Comparison of ENCODE assay signal across 12 mouse cellular contexts in genomic region chr9:103422847-103423246, GRCm38 (mm10). TPM values are rescaled to one million over a fixed set of nuclear protein-coding genes. Genes with fewer than 3 reads are reported as not detected.
DNase-seq lines count a peak whose midpoint lies in the region; ATAC-seq and TF ChIP-seq lines count a peak whose summit lies in the region.
"Had no signal": no experiment of that assay in that cellular context is flagged by ENCODE, and none has a peak within 500 bp of the region (broad histone marks: within the 10 kb centered on the region; RNA-seq: fewer than 3 reads in every experiment).

No protein-coding gene starts in this region.

- no peak overlapping the region for H3K9ac ChIP-seq in hindbrain, embryonic 16.5 days (ENCODE audit: low read depth, low read length)
- H3K9ac ChIP-seq: liver, embryonic 14.5 days had no signal

- peak overlapping the region; percentile 47; the same call in 1 of the 2 replicates for H3K27ac ChIP-seq in left cerebral cortex, adult 2 months
- peak overlapping the region; percentile 29; the same call in 1 of the 2 replicates for H3K27ac ChIP-seq in hindbrain, embryonic 16.5 days (ENCODE audit: low read depth, low read length)
- H3K27ac ChIP-seq: liver, embryonic 14.5 days had no signal

- intact Hi-C loops in left cerebral cortex, adult 2 months (cut with DNase I): no loop called here
- intact Hi-C loops in left cerebral cortex, postnatal 25 days (cut with DNase I): no loop called here

- no peaks in the 10 kb centered on the region for H3K27me3 ChIP-seq in hindbrain, embryonic 16.5 days (replicated peaks; ENCODE audit: control insufficient read depth, insufficient read depth, low read length)

- WGBS in hindbrain, embryonic 16.5 days: 45% methylated on average over 18 of the region's 18 CpGs

- ATAC-seq in hindbrain, embryonic 16.5 days: peak; percentile 73

- no peak for DNase-seq in left cerebral cortex, adult 2 months (ENCODE audit: extremely low spot score in 1 of 2, low spot score in 2 of 2)
- DNase-seq in left cerebral cortex, postnatal 25 days (ENCODE audit: low spot score in 2 of 2): no peak
- DNase-seq in cerebellum, adult 9-10 months: peak; percentile 38
- peak; percentile 75 for DNase-seq in thymus, postnatal 0 days (ENCODE audit: low spot score)
- DNase-seq in ovary, adult 18-20 months (ENCODE audit: low spot score): no peak
- DNase-seq in kidney, adult 18-20 months: no peak
- no peak for DNase-seq in embryo, embryonic 10.5 days (ENCODE audit: low spot score)
- DNase-seq: adrenal gland, postnatal 14 days had no signal

- H3K4me3 ChIP-seq in left cerebral cortex, adult 2 months: peak overlapping the region; percentile 30; the same call in 1 of the 2 replicates
- no peak overlapping the region for H3K4me3 ChIP-seq in hindbrain, embryonic 16.5 days (ENCODE audit: low read length)
- H3K4me3 ChIP-seq: erythroblast, embryonic 14.5 days had no signal

- no peak for TF ChIP-seq CTCF in left cerebral cortex, adult 2 months (IDR thresholded peaks at IDR 0.05)

- no peaks in the 10 kb centered on the region for H3K36me3 ChIP-seq in hindbrain, embryonic 16.5 days (ENCODE audit: control insufficient read depth, insufficient read depth, low read length)
- H3K36me3 ChIP-seq: G1E had no signal

- H3K4me1 ChIP-seq in hindbrain, embryonic 16.5 days (ENCODE audit: control insufficient read depth, insufficient read depth, low read depth, low read length): peaks cover 13% of the 10 kb centered on the region

- no peak overlapping the region for H3K4me2 ChIP-seq in hindbrain, embryonic 16.5 days (ENCODE audit: low read length)

- no peaks in the 10 kb centered on the region for H3K9me3 ChIP-seq in hindbrain, embryonic 16.5 days (ENCODE audit: control insufficient read depth, low read length)
- H3K9me3 ChIP-seq: G1E had no signal

RNA-seq across cellular contexts. Expression of gene Cdv3, which starts 57.2 kb away (rescaled TPM):
- total RNA-seq in left cerebral cortex, adult 2 months (2021): 10 to 100 TPM; 74.1 to 79.7 TPM
- total RNA-seq in left cerebral cortex, postnatal 25 days (2021): 10 to 100 TPM; 77.9 to 79.0 TPM
- polyA plus RNA-seq in hindbrain, embryonic 16.5 days (2015; fragmentation: Nextera tagmentation; extraction: Ambion mirVana): 78.5 and 91.0 TPM in 2 replicates
- 129 TPM in 2 replicates for polyA plus RNA-seq in thymus, postnatal 0 days (2015; fragmentation: Nextera tagmentation; extraction: Ambion mirVana)

RNA-seq across cellular contexts. Expression of gene Bfsp2, which starts 57.4 kb away (rescaled TPM):
- total RNA-seq in left cerebral cortex, adult 2 months (2021): 1 to 10 TPM; 2.6 to 3.7 TPM
- 1 to 10 TPM; 4.3 to 5.5 TPM for total RNA-seq in left cerebral cortex, postnatal 25 days (2021)
- 5.0 and 6.0 TPM in 2 replicates for polyA plus RNA-seq in hindbrain, embryonic 16.5 days (2015; fragmentation: Nextera tagmentation; extraction: Ambion mirVana)
- 3.0 and 3.1 TPM in 2 replicates for polyA plus RNA-seq in thymus, postnatal 0 days (2015; fragmentation: Nextera tagmentation; extraction: Ambion mirVana)
- total RNA-seq: adrenal gland, postnatal 14 days; G1E had no signal
- polyA plus RNA-seq: G1E had no signal

Comparison
In these comparisons a context has a peak if more than half of its experiments do, and no peak if none do; other contexts are left out.
1. DNase-seq: peak in cerebellum, adult 9-10 months (single experiment) and thymus, postnatal 0 days (single experiment); none in left cerebral cortex, adult 2 months (0 of 2), left cerebral cortex, postnatal 25 days (0 of 2), ovary, adult 18-20 months (single experiment), kidney, adult 18-20 months (single experiment) and embryo, embryonic 10.5 days (single experiment).